Mouse (Mus musculus): Measurements from ENCODE around the gene Srsf10. TPM values are rescaled to one million over a fixed set of nuclear protein-coding genes. Genes with fewer than 3 reads are reported as not detected.

Srsf10 gene
- 290 TPM for polyA plus RNA-seq (2014; fragmentation: Illumina TruSeq; extraction: RNeasy Lipid Tissue Mini Kit (QIAGEN cat#74804); ENCODE audit: low read depth, low replicate concordance)

GRCm38 (mm10) chr4:135855536-135856222 lies at the start of gene Srsf10:
TSS of gene Srsf10 (plus strand) at chr4:135855747.

GRCm38 (mm10) chr4:135873526-135874202 lies 18.1 kb downstream of the Srsf10 start, which contains the start of gene Pnrc2:
TSS of gene Pnrc2 (minus strand) at chr4:135873850.

GRCm38 (mm10) chr4:135895071-135895571 lies 39.6 kb downstream of the Srsf10 start, which contains the start of gene Cnr2:
TSS of gene Cnr2 (plus strand) at chr4:135895394.

Other genes with a start within 250 kb of the Srsf10 start
- gene Ifnlr1, start 169.5 kb upstream of the Srsf10 start, polyA plus RNA-seq (2014; fragmentation: Illumina TruSeq; extraction: RNeasy Lipid Tissue Mini Kit (QIAGEN cat#74804); ENCODE audit: low read depth, low replicate concordance) = 0.21 TPM
- not detected for gene Il22ra1, start 127.6 kb upstream of the Srsf10 start, polyA plus RNA-seq (2014; fragmentation: Illumina TruSeq; extraction: RNeasy Lipid Tissue Mini Kit (QIAGEN cat#74804); ENCODE audit: low read depth, low replicate concordance)
- gene Myom3, start 96.0 kb upstream of the Srsf10 start, polyA plus RNA-seq (2014; fragmentation: Illumina TruSeq; extraction: RNeasy Lipid Tissue Mini Kit (QIAGEN cat#74804); ENCODE audit: low read depth, low replicate concordance) = 0.45 TPM
- gene Pnrc2, start 18.1 kb downstream of the Srsf10 start, polyA plus RNA-seq (2014; fragmentation: Illumina TruSeq; extraction: RNeasy Lipid Tissue Mini Kit (QIAGEN cat#74804); ENCODE audit: low read depth, low replicate concordance) = 69.3 TPM
- 0.22 TPM for gene Cnr2, start 39.6 kb downstream of the Srsf10 start, polyA plus RNA-seq (2014; fragmentation: Illumina TruSeq; extraction: RNeasy Lipid Tissue Mini Kit (QIAGEN cat#74804); ENCODE audit: low read depth, low replicate concordance)
- gene Fuca1, start 65.0 kb downstream of the Srsf10 start, polyA plus RNA-seq (2014; fragmentation: Illumina TruSeq; extraction: RNeasy Lipid Tissue Mini Kit (QIAGEN cat#74804); ENCODE audit: low read depth, low replicate concordance) = 30.9 TPM
- gene Hmgcl, start 90.7 kb downstream of the Srsf10 start, polyA plus RNA-seq (2014; fragmentation: Illumina TruSeq; extraction: RNeasy Lipid Tissue Mini Kit (QIAGEN cat#74804); ENCODE audit: low read depth, low replicate concordance) = 1.6 TPM
- not detected for gene Gale, start 108.0 kb downstream of the Srsf10 start, polyA plus RNA-seq (2014; fragmentation: Illumina TruSeq; extraction: RNeasy Lipid Tissue Mini Kit (QIAGEN cat#74804); ENCODE audit: low read depth, low replicate concordance)
- gene Lypla2, start 116.9 kb downstream of the Srsf10 start, polyA plus RNA-seq (2014; fragmentation: Illumina TruSeq; extraction: RNeasy Lipid Tissue Mini Kit (QIAGEN cat#74804); ENCODE audit: low read depth, low replicate concordance) = 0.25 TPM
- 63.0 TPM for gene Pithd1, start 131.5 kb downstream of the Srsf10 start, polyA plus RNA-seq (2014; fragmentation: Illumina TruSeq; extraction: RNeasy Lipid Tissue Mini Kit (QIAGEN cat#74804); ENCODE audit: low read depth, low replicate concordance)
- gene Eloa, start 166.0 kb downstream of the Srsf10 start, polyA plus RNA-seq (2014; fragmentation: Illumina TruSeq; extraction: RNeasy Lipid Tissue Mini Kit (QIAGEN cat#74804); ENCODE audit: low read depth, low replicate concordance) = 23.1 TPM
- 175 TPM for gene Rpl11, start 197.7 kb downstream of the Srsf10 start, polyA plus RNA-seq (2014; fragmentation: Illumina TruSeq; extraction: RNeasy Lipid Tissue Mini Kit (QIAGEN cat#74804); ENCODE audit: low read depth, low replicate concordance)

Data from testis, adult 10 weeks (tissue).